In the genomic region with DNA sequence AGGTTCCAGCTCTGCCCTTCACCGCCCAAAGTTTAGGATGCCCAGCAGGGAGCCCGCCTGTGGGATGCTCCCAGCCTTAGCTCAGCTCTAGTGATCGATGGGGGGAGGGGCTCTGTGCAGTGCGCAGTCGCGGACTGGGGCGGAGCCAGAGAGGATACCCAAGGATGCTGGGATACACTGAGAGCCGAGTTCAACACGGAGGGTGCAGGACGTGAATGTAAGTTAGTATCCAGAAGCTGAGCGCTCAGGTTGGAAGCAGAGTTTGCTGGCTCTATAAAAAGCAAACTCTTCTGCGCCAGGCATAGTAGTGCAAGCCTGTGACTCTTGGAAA, we compare ENCODE assay signal across 8 mouse cellular contexts. TPM values are rescaled to one million over a fixed set of nuclear protein-coding genes. Genes with fewer than 3 reads are reported as not detected.
DNase-seq lines count a peak whose midpoint lies in the region; ATAC-seq lines count a peak whose summit lies in the region.

Gene Tvp23a (minus strand): TSS at position 99 of the 331 bp plus-strand sequence.

- under 1% methylated on average over 12 of the region's 12 CpGs for WGBS in forebrain, embryonic 13.5 days
- WGBS in heart, embryonic 16.5 days = 12% methylated on average over 12 of the region's 12 CpGs
- 3% methylated on average over 12 of the region's 12 CpGs for WGBS in lung, embryonic 16.5 days

- peak within 1 kb of the TSS; percentile 37 for H3K4me3 ChIP-seq in brown adipose tissue, adult 24 weeks (ENCODE audit: insufficient read depth, low read depth, low read length)
- peak within 1 kb of the TSS; percentile 69 for H3K4me3 ChIP-seq in forebrain, embryonic 13.5 days
- H3K4me3 ChIP-seq in heart, embryonic 16.5 days (ENCODE audit: low read length) = peak within 1 kb of the TSS; percentile 33
- peak within 1 kb of the TSS; percentile 45 for H3K4me3 ChIP-seq in lung, embryonic 16.5 days (ENCODE audit: low read length)

- ATAC-seq in forebrain, embryonic 13.5 days = peak; percentile 100
- ATAC-seq in heart, embryonic 16.5 days (replicated peaks; ENCODE audit: extremely low read depth, insufficient read depth, low FRiP score) = no peak; the same call in 1 of the 2 replicates
- ATAC-seq in lung, embryonic 16.5 days (ENCODE audit: low read depth) = peak; percentile 90

- H3K27me3 ChIP-seq in forebrain, embryonic 13.5 days = no peaks in the 10 kb centered on the region
- H3K27me3 ChIP-seq in heart, embryonic 16.5 days (ENCODE audit: control insufficient read depth, insufficient read depth, low read length) = 0 out of 2 replicates have a peak, but pooled peaks cover 2% of the 10 kb centered on the region
- H3K27me3 ChIP-seq in lung, embryonic 16.5 days (ENCODE audit: control insufficient read depth, insufficient read depth, low read depth, low read length) = no peaks in the 10 kb centered on the region

- H3K27ac ChIP-seq in brown adipose tissue, adult 24 weeks (replicated peaks; ENCODE audit: low read depth, low read length) = no peak within 1 kb of the TSS
- peak within 1 kb of the TSS; percentile 89 for H3K27ac ChIP-seq in forebrain, embryonic 13.5 days
- H3K27ac ChIP-seq in heart, embryonic 16.5 days (ENCODE audit: low read length) = no peak within 1 kb of the TSS
- no peak within 1 kb of the TSS for H3K27ac ChIP-seq in lung, embryonic 16.5 days (ENCODE audit: low read length)

- peak within 1 kb of the TSS; percentile 80 for H3K9ac ChIP-seq in forebrain, embryonic 13.5 days
- peak within 1 kb of the TSS; percentile 39 for H3K9ac ChIP-seq in heart, embryonic 16.5 days (ENCODE audit: low read length)
- peak within 1 kb of the TSS; percentile 44 for H3K9ac ChIP-seq in lung, embryonic 16.5 days (ENCODE audit: low read length)

- peak within 1 kb of the TSS; percentile 84 for H3K4me2 ChIP-seq in forebrain, embryonic 13.5 days
- H3K4me2 ChIP-seq in heart, embryonic 16.5 days (ENCODE audit: low read depth, low read length) = peak within 1 kb of the TSS; percentile 55
- H3K4me2 ChIP-seq in lung, embryonic 16.5 days (ENCODE audit: low read depth, low read length) = peak within 1 kb of the TSS; percentile 54

- 0 out of 2 replicates have a peak, but pooled peaks cover 8% of the 10 kb centered on the region for H3K36me3 ChIP-seq in forebrain, embryonic 13.5 days (ENCODE audit: poor library complexity, severe bottlenecking)
- no peaks in the 10 kb centered on the region for H3K36me3 ChIP-seq in heart, embryonic 16.5 days (ENCODE audit: control insufficient read depth, insufficient read depth)
- H3K36me3 ChIP-seq in lung, embryonic 16.5 days (ENCODE audit: control insufficient read depth, insufficient read depth, low read length) = no peaks in the 10 kb centered on the region

- DNase-seq in 3T3-L1 (ENCODE audit: low read depth, low spot score) = peak; percentile 94
- DNase-seq in layer of hippocampus, adult 9-11 months = peak; percentile 93
- DNase-seq in retina, postnatal 7 days (ENCODE audit: low read depth, low spot score) = peak; percentile 60
- DNase-seq in spleen, postnatal 4 days (ENCODE audit: low spot score in 2 of 2) = no peak

- no peaks in the 10 kb centered on the region for H3K4me1 ChIP-seq in brown adipose tissue, adult 24 weeks (ENCODE audit: control insufficient read depth, insufficient read depth, insufficient read length, low read length)
- H3K4me1 ChIP-seq in forebrain, embryonic 13.5 days = peaks cover 31% of the 10 kb centered on the region
- H3K4me1 ChIP-seq in heart, embryonic 16.5 days (ENCODE audit: control insufficient read depth, insufficient read depth, low read length) = peaks cover 9% of the 10 kb centered on the region
- H3K4me1 ChIP-seq in lung, embryonic 16.5 days (replicated peaks; ENCODE audit: control insufficient read depth, insufficient read depth, low read length) = peaks cover 27% of the 10 kb centered on the region

- no peaks in the 10 kb centered on the region for H3K9me3 ChIP-seq in forebrain, embryonic 13.5 days (replicated peaks)
- no peaks in the 10 kb centered on the region for H3K9me3 ChIP-seq in heart, embryonic 16.5 days (replicated peaks; ENCODE audit: control insufficient read depth, low read length)
- no peaks in the 10 kb centered on the region for H3K9me3 ChIP-seq in lung, embryonic 16.5 days (ENCODE audit: control insufficient read depth, low read length)

RNA-seq across cellular contexts. Expression of gene Tvp23a, which starts in this region (rescaled TPM):
- polyA plus RNA-seq in brown adipose tissue, adult 24 weeks (2012; ENCODE audit: insufficient read depth, insufficient read length, missing spikeins) = 0.87 TPM in 1 of 2 replicates, not detected in the other
- polyA plus RNA-seq in forebrain, embryonic 13.5 days (2015; fragmentation: Nextera tagmentation; extraction: Ambion mirVana) = 37.1 and 39.8 TPM in 2 replicates
- 3.2 and 3.3 TPM in 2 replicates for polyA plus RNA-seq in heart, embryonic 16.5 days (2015; fragmentation: Nextera tagmentation; extraction: Ambion mirVana)
- polyA plus RNA-seq in lung, embryonic 16.5 days (2015; fragmentation: Nextera tagmentation; extraction: Ambion mirVana) = 7.8 and 8.1 TPM in 2 replicates

Comparison
In these comparisons a context has a peak if more than half of its experiments do, and no peak if none do; other contexts are left out.
1. DNase-seq: peak in 3T3-L1 (single experiment), layer of hippocampus, adult 9-11 months (single experiment) and retina, postnatal 7 days (single experiment); none in spleen, postnatal 4 days (0 of 2).
2. Peak in every context shown above with its lines, with median percentiles within 50 percentile points of each other: H3K4me3 ChIP-seq, H3K4me2 ChIP-seq and H3K9ac ChIP-seq.